In the genomic region with DNA sequence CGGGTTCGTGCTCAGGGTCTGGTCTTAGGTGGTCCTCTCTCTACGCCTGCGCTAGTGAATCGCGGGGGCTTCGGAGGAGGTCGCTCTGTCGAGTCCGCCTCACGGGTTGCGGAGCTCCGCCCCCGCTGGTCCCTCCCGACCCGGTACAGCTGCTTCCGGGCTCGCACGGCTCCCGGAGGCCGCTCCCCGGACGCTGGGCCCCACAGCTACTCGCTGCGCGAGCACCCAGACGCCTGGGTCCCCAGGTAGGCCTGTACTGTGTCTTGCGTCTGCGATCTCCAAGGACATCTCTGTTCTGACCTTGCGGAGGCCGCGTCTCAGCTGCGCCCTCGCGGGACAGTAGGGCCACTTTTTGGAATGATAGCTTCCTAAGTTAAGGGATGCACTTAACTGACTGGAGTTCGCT, we compare ENCODE assay signal across 8 mouse cellular contexts. TPM values are rescaled to one million over a fixed set of nuclear protein-coding genes. Genes with fewer than 3 reads are reported as not detected.
A peak's percentile ranks its signal among the peaks of the same experiment; 100 is the strongest.
DNase-seq lines count a peak whose midpoint lies in the region; ATAC-seq lines count a peak whose summit lies in the region.

TSS of gene D17H6S53E (plus strand) at position 168 of the 406 bp plus-strand sequence.

- H3K27me3 ChIP-seq in embryonic facial prominence, embryonic 15.5 days = no peaks in the 10 kb centered on the region
- no peaks in the 10 kb centered on the region for H3K27me3 ChIP-seq in heart, embryonic 11.5 days (ENCODE audit: control insufficient read depth, insufficient read depth, low read length)
- H3K27me3 ChIP-seq in kidney, embryonic 15.5 days = no peaks in the 10 kb centered on the region
- no peaks in the 10 kb centered on the region for H3K27me3 ChIP-seq in liver, embryonic 12.5 days (replicated peaks)
- no peaks in the 10 kb centered on the region for H3K27me3 ChIP-seq in splenic B cell, adult 2 months (ENCODE audit: control insufficient read depth, insufficient read depth, low read length, poor library complexity, severe bottlenecking)

- WGBS in embryonic facial prominence, embryonic 15.5 days = under 1% methylated on average over 36 of the region's 36 CpGs
- WGBS in heart, embryonic 11.5 days (ENCODE audit: insufficient replicate concordance) = under 1% methylated on average over 36 of the region's 36 CpGs
- under 1% methylated on average over 36 of the region's 36 CpGs for WGBS in kidney, embryonic 15.5 days
- WGBS in liver, embryonic 12.5 days (ENCODE audit: insufficient replicate concordance) = under 1% methylated on average over 36 of the region's 36 CpGs

- peak; percentile 87 for DNase-seq in A20 (ENCODE audit: low read depth, low spot score)
- DNase-seq in adrenal gland, postnatal 25 days = peak; percentile 81
- peak; percentile 82 for DNase-seq in naive thymus-derived CD4-positive, alpha-beta T cell, adult 2 months (ENCODE audit: low read depth)
- peak; percentile 76 for DNase-seq in splenic B cell, adult 2 months (ENCODE audit: low read depth, low spot score)

- H3K4me2 ChIP-seq in embryonic facial prominence, embryonic 15.5 days (replicated peaks) = peak within 1 kb of the TSS; percentile 71
- H3K4me2 ChIP-seq in heart, embryonic 11.5 days = peak within 1 kb of the TSS; percentile 91
- H3K4me2 ChIP-seq in kidney, embryonic 15.5 days = peak within 1 kb of the TSS; percentile 80
- peak within 1 kb of the TSS; percentile 80 for H3K4me2 ChIP-seq in liver, embryonic 12.5 days

- H3K9me3 ChIP-seq in embryonic facial prominence, embryonic 15.5 days (replicated peaks) = no peaks in the 10 kb centered on the region
- H3K9me3 ChIP-seq in heart, embryonic 11.5 days (replicated peaks; ENCODE audit: control insufficient read depth, low read length) = no peaks in the 10 kb centered on the region
- no peaks in the 10 kb centered on the region for H3K9me3 ChIP-seq in kidney, embryonic 15.5 days (replicated peaks)
- H3K9me3 ChIP-seq in liver, embryonic 12.5 days (replicated peaks) = no peaks in the 10 kb centered on the region

- H3K9ac ChIP-seq in embryonic facial prominence, embryonic 15.5 days = peak within 1 kb of the TSS; percentile 73
- peak within 1 kb of the TSS; percentile 89 for H3K9ac ChIP-seq in heart, embryonic 11.5 days (ENCODE audit: low read depth, low read length)
- H3K9ac ChIP-seq in kidney, embryonic 15.5 days = peak within 1 kb of the TSS; percentile 77
- peak within 1 kb of the TSS; percentile 81 for H3K9ac ChIP-seq in liver, embryonic 12.5 days

- peaks cover 16% of the 10 kb centered on the region for H3K36me3 ChIP-seq in embryonic facial prominence, embryonic 15.5 days
- peaks cover 2% of the 10 kb centered on the region for H3K36me3 ChIP-seq in heart, embryonic 11.5 days (ENCODE audit: control insufficient read depth, insufficient read depth, low read length)
- H3K36me3 ChIP-seq in kidney, embryonic 15.5 days = peaks cover 45% of the 10 kb centered on the region
- H3K36me3 ChIP-seq in liver, embryonic 12.5 days = peaks cover 59% of the 10 kb centered on the region
- peaks cover 8% of the 10 kb centered on the region; the same call in 1 of the 2 replicates for H3K36me3 ChIP-seq in splenic B cell, adult 2 months (ENCODE audit: control insufficient read depth, insufficient read depth, low read length, poor library complexity, severe bottlenecking)

- peak; percentile 56 for ATAC-seq in embryonic facial prominence, embryonic 15.5 days (ENCODE audit: insufficient number of reproducible peaks, low FRiP score, low TSS enrichment, low read depth)
- ATAC-seq in heart, embryonic 11.5 days (replicated peaks; ENCODE audit: insufficient number of reproducible peaks, low FRiP score, low TSS enrichment) = peak; percentile 59
- ATAC-seq in kidney, embryonic 15.5 days (replicated peaks; ENCODE audit: low FRiP score) = peak; percentile 30
- ATAC-seq in liver, embryonic 12.5 days = peak; percentile 79

- peak within 1 kb of the TSS; percentile 89 for H3K27ac ChIP-seq in embryonic facial prominence, embryonic 15.5 days (replicated peaks)
- peak within 1 kb of the TSS; percentile 80 for H3K27ac ChIP-seq in heart, embryonic 11.5 days (ENCODE audit: low read depth, low read length)
- peak within 1 kb of the TSS; percentile 93 for H3K27ac ChIP-seq in kidney, embryonic 15.5 days
- peak within 1 kb of the TSS; percentile 89 for H3K27ac ChIP-seq in liver, embryonic 12.5 days

- peak within 1 kb of the TSS; percentile 63 for H3K4me3 ChIP-seq in embryonic facial prominence, embryonic 15.5 days (replicated peaks)
- peak within 1 kb of the TSS; percentile 69 for H3K4me3 ChIP-seq in heart, embryonic 11.5 days (ENCODE audit: low read depth, low read length)
- peak within 1 kb of the TSS; percentile 75 for H3K4me3 ChIP-seq in kidney, embryonic 15.5 days (replicated peaks)
- peak within 1 kb of the TSS; percentile 69 for H3K4me3 ChIP-seq in liver, embryonic 12.5 days

- peaks cover 40% of the 10 kb centered on the region for H3K4me1 ChIP-seq in embryonic facial prominence, embryonic 15.5 days
- peaks cover 17% of the 10 kb centered on the region for H3K4me1 ChIP-seq in heart, embryonic 11.5 days (ENCODE audit: control insufficient read depth, insufficient read depth, low read length)
- peaks cover 48% of the 10 kb centered on the region for H3K4me1 ChIP-seq in kidney, embryonic 15.5 days
- peaks cover 59% of the 10 kb centered on the region for H3K4me1 ChIP-seq in liver, embryonic 12.5 days

RNA-seq across cellular contexts. Expression of gene D17H6S53E, which starts in this region (rescaled TPM):
- total RNA-seq in adrenal gland, postnatal 25 days (2021) = 23.0 and 29.7 TPM in 2 replicates
- 11.2 and 12.2 TPM in 2 replicates for polyA plus RNA-seq in embryonic facial prominence, embryonic 15.5 days (2015; fragmentation: Nextera tagmentation; extraction: Ambion mirVana)
- 8.4 and 10.8 TPM in 2 replicates for polyA plus RNA-seq in heart, embryonic 11.5 days (2014; fragmentation: Nextera tagmentation; extraction: Ambion mirVana)
- polyA plus RNA-seq in kidney, embryonic 15.5 days (2015; fragmentation: Nextera tagmentation; extraction: Ambion mirVana) = 10.5 and 12.2 TPM in 2 replicates
- polyA plus RNA-seq in liver, embryonic 12.5 days (2016; fragmentation: Nextera tagmentation; extraction: Ambion mirVana) = 3.7 and 4.3 TPM in 2 replicates

Comparison
In these comparisons a context has a peak if more than half of its experiments do, and no peak if none do; other contexts are left out.
1. Peak in every context shown above with its lines: DNase-seq, ATAC-seq, H3K4me3 ChIP-seq and H3K27ac ChIP-seq.